Mouse (Mus musculus): ENCODE data around the gene Lsg1. TPM values are rescaled to one million over a fixed set of nuclear protein-coding genes. Genes with fewer than 3 reads are reported as not detected.

Lsg1 gene
- total and polyA plus RNA-seq, 3 experiments, result 8.0 to 35.0 (median 34.9) TPM

- DNase-seq, result peak; percentile 83
These were observed 13.1 kb upstream of the Lsg1 start for GRCm38 (mm10) chr16:30600431-30601045.

GRCm38 (mm10) chr16:30599491-30600268, 12.3 kb upstream of the Lsg1 start, which contains the start of gene Fam43a:
Fam43a (plus strand) TSS chr16:30599723.
- peak; percentile 97 for DNase-seq

GRCm38 (mm10) chr16:30596959-30597681, 9.7 kb upstream of the Lsg1 start:
- peak; percentile 91 for DNase-seq

- no peak for DNase-seq
These were observed 8.6 kb upstream of the Lsg1 start for GRCm38 (mm10) chr16:30595835-30596557.

GRCm38 (mm10) chr16:30595356-30595755, 8.0 kb upstream of the Lsg1 start:
- DNase-seq, result no peak

- no peak for DNase-seq
These were observed 4.6 kb upstream of the Lsg1 start for GRCm38 (mm10) chr16:30591990-30592389.

- no peak for DNase-seq
These were observed 3.1 kb upstream of the Lsg1 start for GRCm38 (mm10) chr16:30590264-30591209.

- no peak for DNase-seq
These were observed 378 bp downstream of the Lsg1 start for GRCm38 (mm10) chr16:30586935-30587493.

GRCm38 (mm10) chr16:30580765-30581164, 6.6 kb downstream of the Lsg1 start:
- no peak for DNase-seq

- DNase-seq, result no peak
These were observed 11.0 kb downstream of the Lsg1 start for GRCm38 (mm10) chr16:30576392-30576791.

GRCm38 (mm10) chr16:30575815-30576214, 11.6 kb downstream of the Lsg1 start:
- no peak for DNase-seq

GRCm38 (mm10) chr16:30572239-30572638, 15.2 kb downstream of the Lsg1 start:
- peak; percentile 23 for DNase-seq

- DNase-seq, result no peak
These were observed 16.0 kb downstream of the Lsg1 start for GRCm38 (mm10) chr16:30571378-30571777.

- no peak for DNase-seq
These were observed 17.2 kb downstream of the Lsg1 start for GRCm38 (mm10) chr16:30570173-30570572.

- DNase-seq, result no peak
These were observed 21.8 kb downstream of the Lsg1 start for GRCm38 (mm10) chr16:30565631-30566030.

GRCm38 (mm10) chr16:30560601-30561000, 26.8 kb downstream of the Lsg1 start:
- DNase-seq, result no peak

GRCm38 (mm10) chr16:30559312-30559992, 27.9 kb downstream of the Lsg1 start:
- peak; percentile 54 for DNase-seq

GRCm38 (mm10) chr16:30554109-30554508, 33.3 kb downstream of the Lsg1 start:
- no peak for DNase-seq

GRCm38 (mm10) chr16:30552621-30553338, 34.6 kb downstream of the Lsg1 start:
- peak; percentile 77 for DNase-seq
